Mouse (Mus musculus): ENCODE measurements around the gene Ehd4. TPM values are rescaled to one million over a fixed set of nuclear protein-coding genes. Genes with fewer than 3 reads are reported as not detected.
A peak's percentile ranks its signal among the peaks of the same experiment; 100 is the strongest.

Gene Ehd4
- polyA plus RNA-seq (2014; fragmentation: Nextera tagmentation; extraction: Ambion mirVana), result 3.5 and 11.9 TPM in 2 replicates

DNA sequence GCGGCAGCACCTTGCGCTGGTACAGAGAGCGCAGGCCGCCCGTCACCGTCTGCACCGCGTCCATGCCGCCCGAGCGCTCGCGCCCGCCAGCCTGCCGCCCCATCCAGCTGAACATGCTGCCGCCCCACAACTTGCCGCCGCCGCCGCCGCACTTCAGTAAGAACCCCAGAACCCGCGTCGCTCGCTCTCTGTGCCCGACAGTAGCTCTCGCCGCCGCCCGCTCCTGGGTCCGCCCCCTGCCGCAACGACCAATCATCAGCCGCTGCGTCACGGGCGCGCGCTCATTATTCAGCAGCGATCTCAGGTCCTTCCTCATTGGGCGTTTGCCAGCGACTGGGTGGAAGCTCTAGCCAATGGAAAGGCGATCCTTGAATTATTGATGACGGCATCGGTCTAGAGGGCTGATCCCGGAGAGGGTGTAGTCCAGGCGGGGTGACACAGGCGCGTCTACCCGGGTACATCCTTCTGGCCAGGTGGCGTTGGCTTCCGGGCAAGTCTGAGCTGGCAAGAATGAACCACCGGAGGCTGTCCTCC lies at the start of gene Ehd4:
Ehd4 (minus strand) TSS at position 246 of the 534 bp plus-strand sequence.
- Histone ChIP-seq H3K4me2 (ENCODE audit: low read length) (peak within 1 kb of the TSS; percentile 99), H3K27ac (replicated peaks; ENCODE audit: low read depth, low read length) (no peak within 1 kb of the TSS), H3K36me3 (ENCODE audit: control insufficient read depth, insufficient read depth, low read length) (no peaks in the 10 kb centered on the region), H3K27me3 (ENCODE audit: control insufficient read depth, insufficient read depth, low read length) (peaks cover 5% of the 10 kb centered on the region; the same call in 1 of the 2 replicates), H3K4me1 (ENCODE audit: control insufficient read depth, insufficient read depth, low read length) (peaks cover 6% of the 10 kb centered on the region; the same call in 1 of the 2 replicates), H3K9me3 (ENCODE audit: control insufficient read depth, low read length) (no peaks in the 10 kb centered on the region), H3K9ac (replicated peaks; ENCODE audit: low read length) (peak within 1 kb of the TSS; percentile 58), H3K4me3 (replicated peaks; ENCODE audit: low read depth, low read length) (peak within 1 kb of the TSS; percentile 65)
- DNase-seq (peak; percentile 99), ATAC-seq (ENCODE audit: low FRiP score, low TSS enrichment) (peak; percentile 99)
- under 1% methylated on average over 53 of the region's 53 CpGs for WGBS

DNA sequence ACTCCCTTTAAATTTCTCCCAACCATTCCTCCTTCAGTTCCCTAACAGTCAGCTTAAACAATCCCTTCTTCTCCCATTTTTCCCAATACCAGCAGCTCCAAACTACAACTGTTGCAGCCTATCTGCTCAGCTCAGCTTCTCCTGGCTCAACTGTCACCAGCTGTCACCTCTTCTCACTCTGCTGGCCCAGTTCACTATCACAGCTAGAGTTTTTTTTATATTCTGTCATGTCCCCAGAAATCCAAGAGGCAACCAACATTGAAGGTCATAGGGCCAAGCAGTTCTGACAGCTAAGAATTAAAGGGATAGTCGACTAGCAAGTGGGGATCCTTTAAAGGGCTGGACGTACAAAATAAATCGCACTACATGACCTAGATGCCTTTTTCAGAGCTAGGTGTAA lies 49.3 kb upstream of the Ehd4 start:
- Histone ChIP-seq H3K27ac (replicated peaks; ENCODE audit: low read depth, low read length) (no peak overlapping the region), H3K9ac (replicated peaks; ENCODE audit: low read length) (no peak overlapping the region), H3K4me1 (ENCODE audit: control insufficient read depth, insufficient read depth, low read length) (no peaks in the 10 kb centered on the region), H3K27me3 (ENCODE audit: control insufficient read depth, insufficient read depth, low read length) (no peaks in the 10 kb centered on the region), H3K9me3 (ENCODE audit: control insufficient read depth, low read length) (no peaks in the 10 kb centered on the region), H3K36me3 (ENCODE audit: control insufficient read depth, insufficient read depth, low read length) (no peaks in the 10 kb centered on the region), H3K4me2 (ENCODE audit: low read length) (no peak overlapping the region), H3K4me3 (replicated peaks; ENCODE audit: low read depth, low read length) (no peak overlapping the region)
- DNase-seq (no peak), ATAC-seq (ENCODE audit: low FRiP score, low TSS enrichment) (no peak)
- 76% methylated on average over 3 of the region's 3 CpGs for WGBS

DNA sequence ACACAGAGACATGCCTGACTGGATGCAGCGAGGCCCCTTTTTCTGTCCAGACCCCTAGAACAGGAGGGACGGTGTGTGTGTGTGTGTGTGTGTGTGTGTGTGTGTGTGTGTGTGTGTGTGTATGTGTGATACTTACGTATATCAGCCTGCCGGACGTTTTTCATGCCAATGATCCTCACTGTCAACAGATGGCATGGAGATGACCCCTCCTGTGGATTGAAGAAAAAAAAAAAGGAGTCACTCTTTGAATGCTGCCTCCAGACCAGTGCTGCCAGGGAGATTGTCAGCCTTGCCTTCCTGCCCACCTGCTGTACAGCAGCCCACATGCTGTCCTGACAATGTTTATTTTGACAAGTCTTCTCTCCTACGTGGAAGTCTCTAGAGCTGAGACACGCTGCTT lies 45.7 kb upstream of the Ehd4 start:
- Histone ChIP-seq H3K4me3 (replicated peaks; ENCODE audit: low read depth, low read length) (no peak overlapping the region), H3K4me2 (ENCODE audit: low read length) (no peak overlapping the region), H3K36me3 (ENCODE audit: control insufficient read depth, insufficient read depth, low read length) (no peaks in the 10 kb centered on the region), H3K27me3 (ENCODE audit: control insufficient read depth, insufficient read depth, low read length) (no peaks in the 10 kb centered on the region), H3K9ac (replicated peaks; ENCODE audit: low read length) (no peak overlapping the region), H3K9me3 (ENCODE audit: control insufficient read depth, low read length) (no peaks in the 10 kb centered on the region), H3K4me1 (ENCODE audit: control insufficient read depth, insufficient read depth, low read length) (no peaks in the 10 kb centered on the region), H3K27ac (replicated peaks; ENCODE audit: low read depth, low read length) (no peak overlapping the region)
- no peak for DNase-seq
- no peak for ATAC-seq (ENCODE audit: low FRiP score, low TSS enrichment)
- 68% methylated on average over 7 of the region's 7 CpGs for WGBS

DNA sequence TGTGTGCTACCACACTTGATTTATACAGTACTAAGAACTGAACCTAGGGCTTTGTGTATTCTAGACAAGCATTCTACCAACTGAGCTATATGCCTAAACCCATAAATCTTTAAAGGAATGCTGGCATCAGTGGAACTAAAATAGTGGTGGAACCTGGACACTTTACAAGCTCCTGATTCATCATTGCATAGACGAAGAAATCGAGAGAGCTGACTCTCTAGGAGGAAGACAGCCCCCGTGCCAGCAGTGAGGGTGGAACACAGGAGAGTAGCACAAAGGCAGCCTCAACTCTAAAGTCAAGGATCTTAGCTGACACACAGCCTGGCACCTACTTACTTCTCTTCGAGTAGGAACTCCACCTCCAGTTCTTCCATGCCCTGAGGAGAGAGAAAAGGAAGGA lies 33.8 kb upstream of the Ehd4 start:
- H3K27me3 ChIP-seq (ENCODE audit: control insufficient read depth, insufficient read depth, low read length), result no peaks in the 10 kb centered on the region
- DNase-seq (no peak), ATAC-seq (ENCODE audit: low FRiP score, low TSS enrichment) (no peak)
- no peak overlapping the region for H3K4me3 ChIP-seq (replicated peaks; ENCODE audit: low read depth, low read length)
- no peak overlapping the region for H3K27ac ChIP-seq (replicated peaks; ENCODE audit: low read depth, low read length)
- no peaks in the 10 kb centered on the region for H3K4me1 ChIP-seq (ENCODE audit: control insufficient read depth, insufficient read depth, low read length)
- no peaks in the 10 kb centered on the region for H3K36me3 ChIP-seq (ENCODE audit: control insufficient read depth, insufficient read depth, low read length)
- H3K4me2 ChIP-seq (ENCODE audit: low read length), result no peak overlapping the region
- no peak overlapping the region for H3K9ac ChIP-seq (replicated peaks; ENCODE audit: low read length)
- H3K9me3 ChIP-seq (ENCODE audit: control insufficient read depth, low read length), result peaks cover 6% of the 10 kb centered on the region; the same call in 1 of the 2 replicates
- WGBS, result 90% methylated on average over 4 of the region's 4 CpGs

DNA sequence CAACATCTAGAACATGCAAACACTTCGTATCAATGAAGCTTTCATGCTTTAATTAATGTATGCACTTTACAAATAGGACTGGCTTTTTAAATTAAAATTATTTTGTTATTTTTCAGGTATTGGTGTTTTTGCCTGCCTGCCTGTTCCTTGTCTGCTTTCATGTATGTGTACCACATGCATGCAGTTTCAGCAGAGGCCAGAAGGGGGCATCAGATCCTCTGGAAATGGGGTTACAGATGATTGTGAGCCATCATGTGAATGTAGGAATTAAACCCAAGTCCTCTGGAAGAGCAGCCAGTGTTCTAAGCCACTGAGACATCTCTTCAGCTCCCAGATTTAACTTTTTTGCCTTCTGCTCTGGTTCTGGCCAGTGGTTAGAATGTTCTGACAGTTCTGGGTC lies 33.2 kb upstream of the Ehd4 start:
- no peak overlapping the region for H3K9ac ChIP-seq (replicated peaks; ENCODE audit: low read length)
- H3K27ac ChIP-seq (replicated peaks; ENCODE audit: low read depth, low read length), result no peak overlapping the region
- H3K4me3 ChIP-seq (replicated peaks; ENCODE audit: low read depth, low read length), result no peak overlapping the region
- 90% methylated on average over 1 of the region's 1 CpGs for WGBS
- H3K36me3 ChIP-seq (ENCODE audit: control insufficient read depth, insufficient read depth, low read length), result no peaks in the 10 kb centered on the region
- H3K9me3 ChIP-seq (ENCODE audit: control insufficient read depth, low read length), result peaks cover 6% of the 10 kb centered on the region; the same call in 1 of the 2 replicates
- DNase-seq (no peak), ATAC-seq (ENCODE audit: low FRiP score, low TSS enrichment) (no peak)
- no peak overlapping the region for H3K4me2 ChIP-seq (ENCODE audit: low read length)
- no peaks in the 10 kb centered on the region for H3K27me3 ChIP-seq (ENCODE audit: control insufficient read depth, insufficient read depth, low read length)
- H3K4me1 ChIP-seq (ENCODE audit: control insufficient read depth, insufficient read depth, low read length), result no peaks in the 10 kb centered on the region

DNA sequence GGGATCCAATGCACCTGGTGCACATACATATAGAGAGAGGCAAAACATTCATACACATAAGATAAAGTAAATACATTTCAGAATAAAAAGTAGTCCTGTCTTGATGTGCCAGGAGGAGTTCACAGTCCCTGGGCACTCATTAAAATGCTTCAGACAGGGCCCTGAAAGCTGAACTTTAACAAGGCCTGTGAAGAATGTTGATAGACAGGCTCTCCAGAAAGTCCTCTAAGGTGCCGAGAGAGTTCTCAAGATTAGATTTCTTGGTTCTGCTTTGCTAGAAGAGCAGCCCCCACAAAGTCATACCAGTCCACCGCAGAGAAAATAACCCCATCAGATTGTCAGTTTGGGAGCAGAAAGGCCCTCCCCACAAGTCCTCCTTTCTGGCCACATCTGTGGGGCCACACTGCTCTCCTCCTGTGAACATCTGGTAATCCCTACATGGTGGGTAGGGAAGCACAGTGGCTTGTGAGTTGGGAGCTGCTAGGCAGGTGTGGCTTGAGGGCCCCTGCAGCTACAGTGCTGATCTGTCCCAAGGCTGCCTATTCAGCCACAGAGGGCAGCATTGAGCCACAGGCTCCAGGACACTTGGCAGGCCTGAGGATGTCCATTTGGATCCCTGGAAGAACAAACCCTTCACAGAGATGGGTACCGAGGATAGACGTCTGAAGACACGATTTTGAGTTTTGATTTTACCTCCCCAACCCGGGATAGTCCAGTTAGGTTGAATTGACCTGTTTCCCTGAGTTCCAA lies 31.3 kb upstream of the Ehd4 start:
- Histone ChIP-seq H3K36me3 (ENCODE audit: control insufficient read depth, insufficient read depth, low read length) (no peaks in the 10 kb centered on the region), H3K4me3 (replicated peaks; ENCODE audit: low read depth, low read length) (no peak overlapping the region), H3K4me2 (ENCODE audit: low read length) (no peak overlapping the region), H3K4me1 (ENCODE audit: control insufficient read depth, insufficient read depth, low read length) (no peaks in the 10 kb centered on the region), H3K27ac (replicated peaks; ENCODE audit: low read depth, low read length) (no peak overlapping the region), H3K9me3 (ENCODE audit: control insufficient read depth, low read length) (no peaks in the 10 kb centered on the region), H3K27me3 (ENCODE audit: control insufficient read depth, insufficient read depth, low read length) (no peaks in the 10 kb centered on the region), H3K9ac (replicated peaks; ENCODE audit: low read length) (no peak overlapping the region)
- ATAC-seq (ENCODE audit: low FRiP score, low TSS enrichment) (no peak), DNase-seq (peak; percentile 6)
- WGBS, result 85% methylated on average over 6 of the region's 6 CpGs

DNA sequence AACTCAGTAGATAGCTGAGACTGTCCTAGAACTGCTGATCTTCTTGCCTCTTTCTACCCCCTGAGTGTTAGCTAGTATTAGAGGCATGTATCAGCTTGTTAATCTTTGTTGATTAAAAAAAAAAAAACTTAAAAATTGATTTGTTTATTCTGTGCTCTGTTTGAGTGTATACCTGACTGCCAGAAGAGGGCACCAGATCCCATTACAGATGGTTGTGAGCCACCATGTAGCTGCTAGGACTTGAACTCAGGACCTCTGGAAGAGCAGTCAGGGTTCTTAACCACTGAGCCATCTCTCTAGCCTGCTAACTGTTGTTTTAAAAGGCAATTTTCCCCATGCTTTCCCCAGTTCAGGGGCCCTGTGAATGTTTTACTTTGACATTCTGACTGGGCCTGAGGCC lies 24.5 kb upstream of the Ehd4 start:
- ATAC-seq (ENCODE audit: low FRiP score, low TSS enrichment) (no peak), DNase-seq (no peak)
- no peak overlapping the region for H3K9ac ChIP-seq (replicated peaks; ENCODE audit: low read length)
- H3K9me3 ChIP-seq (ENCODE audit: control insufficient read depth, low read length), result no peaks in the 10 kb centered on the region
- H3K4me3 ChIP-seq (replicated peaks; ENCODE audit: low read depth, low read length), result no peak overlapping the region
- no peaks in the 10 kb centered on the region for H3K27me3 ChIP-seq (ENCODE audit: control insufficient read depth, insufficient read depth, low read length)
- H3K27ac ChIP-seq (replicated peaks; ENCODE audit: low read depth, low read length), result no peak overlapping the region
- no peaks in the 10 kb centered on the region for H3K4me1 ChIP-seq (ENCODE audit: control insufficient read depth, insufficient read depth, low read length)
- no peaks in the 10 kb centered on the region for H3K36me3 ChIP-seq (ENCODE audit: control insufficient read depth, insufficient read depth, low read length)
- H3K4me2 ChIP-seq (ENCODE audit: low read length), result no peak overlapping the region

DNA sequence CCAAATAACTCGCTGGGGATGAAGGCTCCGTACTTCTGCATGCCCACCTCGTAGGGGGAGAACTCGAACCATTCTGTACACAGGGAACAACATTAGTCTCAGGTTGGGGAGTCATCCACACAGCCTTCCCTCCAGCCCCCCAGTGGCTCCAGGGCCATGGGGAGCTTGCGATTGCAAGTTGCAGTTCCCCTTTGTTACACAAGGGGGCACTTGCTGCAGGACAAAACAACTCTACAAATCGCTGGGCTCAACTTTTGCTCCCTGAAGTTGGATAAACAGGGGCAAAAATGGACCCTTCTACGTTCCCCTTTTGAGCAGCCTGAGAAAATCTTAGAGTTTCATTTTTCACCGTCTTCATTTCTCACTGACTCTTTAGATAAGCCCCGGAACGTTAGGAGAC lies 19.3 kb upstream of the Ehd4 start:
- DNase-seq (peak; percentile 66), ATAC-seq (ENCODE audit: low FRiP score, low TSS enrichment) (no peak)
- no peaks in the 10 kb centered on the region for H3K27me3 ChIP-seq (ENCODE audit: control insufficient read depth, insufficient read depth, low read length)
- H3K27ac ChIP-seq (replicated peaks; ENCODE audit: low read depth, low read length), result no peak overlapping the region
- H3K4me3 ChIP-seq (replicated peaks; ENCODE audit: low read depth, low read length), result no peak overlapping the region
- H3K36me3 ChIP-seq (ENCODE audit: control insufficient read depth, insufficient read depth, low read length), result no peaks in the 10 kb centered on the region
- H3K9me3 ChIP-seq (ENCODE audit: control insufficient read depth, low read length), result no peaks in the 10 kb centered on the region
- 29% methylated on average over 10 of the region's 10 CpGs for WGBS
- H3K4me2 ChIP-seq (ENCODE audit: low read length), result no peak overlapping the region
- no peak overlapping the region for H3K9ac ChIP-seq (replicated peaks; ENCODE audit: low read length)
- no peaks in the 10 kb centered on the region for H3K4me1 ChIP-seq (ENCODE audit: control insufficient read depth, insufficient read depth, low read length)

DNA sequence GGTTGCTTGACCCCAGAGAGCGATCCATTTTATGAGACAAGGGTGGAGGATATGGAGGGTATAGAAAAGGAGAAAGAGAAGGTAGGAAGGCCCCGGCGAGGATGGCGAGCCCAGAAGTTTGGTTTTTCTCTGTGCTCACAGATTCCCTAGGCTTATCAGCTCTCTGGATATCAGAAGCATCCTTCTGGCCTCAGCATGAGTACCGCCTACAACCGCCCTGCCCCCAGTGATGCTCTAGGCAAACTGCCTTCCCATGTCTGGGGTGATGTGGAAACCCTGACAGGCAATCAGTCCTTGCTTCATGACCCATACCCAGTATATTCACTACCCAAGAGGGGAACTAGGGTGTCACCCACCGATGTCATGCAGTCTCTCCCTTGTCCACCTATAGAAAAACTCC lies 17.0 kb upstream of the Ehd4 start:
- Histone ChIP-seq H3K9ac (replicated peaks; ENCODE audit: low read length) (no peak overlapping the region), H3K27ac (replicated peaks; ENCODE audit: low read depth, low read length) (no peak overlapping the region), H3K4me1 (ENCODE audit: control insufficient read depth, insufficient read depth, low read length) (no peaks in the 10 kb centered on the region), H3K4me2 (ENCODE audit: low read length) (no peak overlapping the region), H3K9me3 (ENCODE audit: control insufficient read depth, low read length) (no peaks in the 10 kb centered on the region), H3K36me3 (ENCODE audit: control insufficient read depth, insufficient read depth, low read length) (no peaks in the 10 kb centered on the region), H3K27me3 (ENCODE audit: control insufficient read depth, insufficient read depth, low read length) (no peaks in the 10 kb centered on the region), H3K4me3 (replicated peaks; ENCODE audit: low read depth, low read length) (no peak overlapping the region)
- WGBS, result 95% methylated on average over 7 of the region's 7 CpGs
- ATAC-seq (ENCODE audit: low FRiP score, low TSS enrichment) (no peak), DNase-seq (no peak)

Data from midbrain, embryonic 14.5 days (tissue).